Mouse (Mus musculus) limb, embryonic 13.5 days (tissue): ENCODE measurements around the gene Hsdl1. TPM values are rescaled to one million over a fixed set of nuclear protein-coding genes. Genes with fewer than 3 reads are reported as not detected.

Source experiments
- ATAC-seq: fragments of 200-750 bp; cut with Nextera tagmentation; 2 replicates; pipeline ENCODE4 v1.8.0; 2017; ENCODE audit warnings: low read depth, moderate number of reproducible peaks, moderate TSS enrichment; ENCODE audit not compliant: low FRiP score
- H3K27ac ChIP-seq: fragments of 300-500 bp; sonication (generic); 2 replicates; pipeline ENCODE4 v1.5.1; 2015; ENCODE audit warnings: inconsistent platforms, mild to moderate bottlenecking, moderate library complexity
- H3K27me3 ChIP-seq: fragments of 300-500 bp; sonication (generic); 2 replicates; pipeline ENCODE4 v1.6.1; 2015; ENCODE audit warnings: mild to moderate bottlenecking, inconsistent platforms
- H3K36me3 ChIP-seq: fragments of 300-500 bp; sonication (generic); 2 replicates; pipeline ENCODE4 v1.6.1; 2015; ENCODE audit warnings: inconsistent platforms, mild to moderate bottlenecking, moderate library complexity
- H3K4me1 ChIP-seq: fragments of 300-500 bp; sonication (generic); 2 replicates; pipeline ENCODE4 v1.6.1; 2015; ENCODE audit warnings: inconsistent platforms
- H3K4me2 ChIP-seq: fragments of 300-500 bp; sonication (generic); replicated peaks from 2 replicates; pipeline ENCODE4 v1.6.1; 2015; ENCODE audit warnings: inconsistent platforms, mild to moderate bottlenecking, moderate library complexity
- H3K4me3 ChIP-seq: fragments of 300-500 bp; sonication (generic); 2 replicates; pipeline ENCODE4 v1.5.1; 2015; ENCODE audit warnings: moderate library complexity, mild to moderate bottlenecking, inconsistent platforms
- H3K9ac ChIP-seq: fragments of 300-500 bp; sonication (generic); 2 replicates; pipeline ENCODE4 v1.6.1; 2015; ENCODE audit warnings: mild to moderate bottlenecking, inconsistent platforms
- H3K9me3 ChIP-seq: fragments of 300-500 bp; sonication (generic); 2 replicates; pipeline ENCODE4 v1.6.1; 2016; ENCODE audit warnings: inconsistent platforms
- WGBS: fragments of 180-500 bp; shearing (Covaris S2); methylation state at CpG from one replicate; pipeline ENCODE4 v1.1.7; 2015; 5-methylcytosine and 5-hydroxymethylcytosine counted together
- polyA plus RNA-seq: library from polyadenylated mRNA; unstranded; fragments of >200 nt; fragmentation: Nextera tagmentation; extraction: Ambion mirVana; gene quantifications from 2 replicates; pipeline ENCODE4 v1.2.1, GENCODE M21; 2015

The Hsdl1 gene
- polyA plus RNA-seq = 31.0 and 32.3 TPM in 2 replicates

GRCm38 (mm10) chr8:119574437-119575365 lies at the start of gene Hsdl1, which contains the start of gene Dnaaf1:
TSS of gene Hsdl1 (minus strand) at chr8:119575183.
TSS of gene Dnaaf1 (plus strand) at chr8:119575235.
- H3K36me3 ChIP-seq = no peaks in the 10 kb centered on the region
- H3K27ac ChIP-seq = no peak within 1 kb of the TSS
- peak within 1 kb of the TSS; percentile 62 for H3K4me3 ChIP-seq
- no peaks in the 10 kb centered on the region for H3K9me3 ChIP-seq
- H3K4me2 ChIP-seq = peak within 1 kb of the TSS; percentile 97
- H3K27me3 ChIP-seq = peaks cover 57% of the 10 kb centered on the region
- WGBS = under 1% methylated on average over 97 of the region's 97 CpGs
- peak within 1 kb of the TSS; percentile 76 for H3K9ac ChIP-seq
- peak; percentile 87 for ATAC-seq
- peaks cover 8% of the 10 kb centered on the region for H3K4me1 ChIP-seq

GRCm38 (mm10) chr8:119623744-119624143 lies 48.8 kb upstream of the Hsdl1 start:
- 60% methylated on average over 1 of the region's 1 CpGs for WGBS
- no peaks in the 10 kb centered on the region for H3K27me3 ChIP-seq
- ATAC-seq = no peak

GRCm38 (mm10) chr8:119623061-119623460 lies 48.1 kb upstream of the Hsdl1 start:
- peaks cover 6% of the 10 kb centered on the region for H3K4me1 ChIP-seq
- H3K27ac ChIP-seq = no peak overlapping the region
- WGBS = 91% methylated on average over 8 of the region's 8 CpGs
- no peaks in the 10 kb centered on the region for H3K36me3 ChIP-seq
- H3K4me2 ChIP-seq = no peak overlapping the region
- no peak for ATAC-seq
- H3K9me3 ChIP-seq = no peaks in the 10 kb centered on the region
- H3K4me3 ChIP-seq = no peak overlapping the region
- no peaks in the 10 kb centered on the region for H3K27me3 ChIP-seq
- no peak overlapping the region for H3K9ac ChIP-seq

More at GRCm38 (mm10) chr8:119623744-119624143, 48.8 kb upstream of the Hsdl1 start:
- no peaks in the 10 kb centered on the region for H3K36me3 ChIP-seq
- H3K27ac ChIP-seq = no peak overlapping the region
- no peak overlapping the region for H3K4me3 ChIP-seq
- H3K9ac ChIP-seq = no peak overlapping the region
- no peaks in the 10 kb centered on the region for H3K9me3 ChIP-seq
- peaks cover 9% of the 10 kb centered on the region for H3K4me1 ChIP-seq
- no peak overlapping the region for H3K4me2 ChIP-seq

- no peak for ATAC-seq
Measured at GRCm38 (mm10) chr8:119622555-119622954, 47.6 kb upstream of the Hsdl1 start.

GRCm38 (mm10) chr8:119620848-119621465 lies 46.0 kb upstream of the Hsdl1 start:
- ATAC-seq = no peak
- Histone ChIP-seq H3K4me3 (no peak overlapping the region), H3K27me3 (no peaks in the 10 kb centered on the region), H3K4me2 (no peak overlapping the region), H3K9ac (no peak overlapping the region), H3K9me3 (no peaks in the 10 kb centered on the region), H3K4me1 (no peaks in the 10 kb centered on the region), H3K27ac (no peak overlapping the region), H3K36me3 (no peaks in the 10 kb centered on the region)
- 86% methylated on average over 14 of the region's 14 CpGs for WGBS

More at GRCm38 (mm10) chr8:119622555-119622954, 47.6 kb upstream of the Hsdl1 start:
- Histone ChIP-seq H3K4me1 (peaks cover under 1% of the 10 kb centered on the region; the same call in 1 of the 2 replicates), H3K9me3 (no peaks in the 10 kb centered on the region), H3K36me3 (no peaks in the 10 kb centered on the region), H3K27ac (no peak overlapping the region), H3K27me3 (no peaks in the 10 kb centered on the region), H3K9ac (no peak overlapping the region), H3K4me2 (no peak overlapping the region), H3K4me3 (no peak overlapping the region)
- WGBS = 39% methylated on average over 4 of the region's 4 CpGs

- 64% methylated on average over 6 of the region's 6 CpGs for WGBS
- ATAC-seq = no peak
- Histone ChIP-seq H3K36me3 (no peaks in the 10 kb centered on the region), H3K4me2 (no peak overlapping the region), H3K9me3 (no peaks in the 10 kb centered on the region), H3K4me3 (no peak overlapping the region), H3K9ac (no peak overlapping the region), H3K4me1 (no peaks in the 10 kb centered on the region), H3K27me3 (no peaks in the 10 kb centered on the region), H3K27ac (no peak overlapping the region)
Measured at GRCm38 (mm10) chr8:119620116-119620840, 45.3 kb upstream of the Hsdl1 start.

GRCm38 (mm10) chr8:119618887-119619286 lies 43.9 kb upstream of the Hsdl1 start:
- Histone ChIP-seq H3K9me3 (no peaks in the 10 kb centered on the region), H3K9ac (no peak overlapping the region), H3K4me2 (no peak overlapping the region), H3K4me3 (no peak overlapping the region), H3K4me1 (no peaks in the 10 kb centered on the region), H3K27ac (no peak overlapping the region), H3K27me3 (no peaks in the 10 kb centered on the region), H3K36me3 (no peaks in the 10 kb centered on the region)
- 75% methylated on average over 5 of the region's 5 CpGs for WGBS
- ATAC-seq = no peak

GRCm38 (mm10) chr8:119617586-119617985 lies 42.6 kb upstream of the Hsdl1 start:
- H3K4me2 ChIP-seq = no peak overlapping the region
- no peaks in the 10 kb centered on the region for H3K9me3 ChIP-seq
- no peak for ATAC-seq
- H3K27ac ChIP-seq = no peak overlapping the region
- H3K4me1 ChIP-seq = no peaks in the 10 kb centered on the region
- no peaks in the 10 kb centered on the region for H3K27me3 ChIP-seq
- H3K9ac ChIP-seq = no peak overlapping the region
- 88% methylated on average over 5 of the region's 5 CpGs for WGBS
- no peak overlapping the region for H3K4me3 ChIP-seq
- H3K36me3 ChIP-seq = no peaks in the 10 kb centered on the region

- ATAC-seq = no peak
- Histone ChIP-seq H3K9ac (no peak overlapping the region), H3K4me2 (no peak overlapping the region), H3K4me3 (no peak overlapping the region), H3K27ac (no peak overlapping the region), H3K36me3 (no peaks in the 10 kb centered on the region), H3K27me3 (no peaks in the 10 kb centered on the region), H3K9me3 (no peaks in the 10 kb centered on the region), H3K4me1 (no peaks in the 10 kb centered on the region)
- 91% methylated on average over 4 of the region's 4 CpGs for WGBS
Measured at GRCm38 (mm10) chr8:119616811-119617210, 41.8 kb upstream of the Hsdl1 start.

- H3K27ac ChIP-seq = no peak overlapping the region
- no peaks in the 10 kb centered on the region for H3K36me3 ChIP-seq
- H3K9me3 ChIP-seq = no peaks in the 10 kb centered on the region
- no peak overlapping the region for H3K9ac ChIP-seq
- WGBS = 73% methylated on average over 7 of the region's 7 CpGs
- no peaks in the 10 kb centered on the region for H3K27me3 ChIP-seq
- no peak overlapping the region for H3K4me2 ChIP-seq
- H3K4me1 ChIP-seq = no peaks in the 10 kb centered on the region
- ATAC-seq = no peak
- no peak overlapping the region for H3K4me3 ChIP-seq
Measured at GRCm38 (mm10) chr8:119616358-119616757, 41.4 kb upstream of the Hsdl1 start.

GRCm38 (mm10) chr8:119615096-119615495 lies 40.1 kb upstream of the Hsdl1 start:
- H3K4me3 ChIP-seq = no peak overlapping the region
- H3K27ac ChIP-seq = no peak overlapping the region
- no peak for ATAC-seq
- H3K9me3 ChIP-seq = no peaks in the 10 kb centered on the region
- no peaks in the 10 kb centered on the region for H3K4me1 ChIP-seq
- 66% methylated on average over 14 of the region's 14 CpGs for WGBS
- H3K4me2 ChIP-seq = no peak overlapping the region
- H3K36me3 ChIP-seq = no peaks in the 10 kb centered on the region
- H3K27me3 ChIP-seq = no peaks in the 10 kb centered on the region
- no peak overlapping the region for H3K9ac ChIP-seq

- Histone ChIP-seq H3K9ac (no peak within 1 kb of the TSS), H3K4me1 (no peaks in the 10 kb centered on the region), H3K9me3 (0 out of 2 replicates have a peak, but pooled peaks cover 4% of the 10 kb centered on the region), H3K36me3 (no peaks in the 10 kb centered on the region), H3K27ac (no peak within 1 kb of the TSS), H3K4me2 (no peak within 1 kb of the TSS), H3K4me3 (no peak within 1 kb of the TSS), H3K27me3 (no peaks in the 10 kb centered on the region)
- no peak for ATAC-seq
- 82% methylated on average over 26 of the region's 26 CpGs for WGBS
Measured at GRCm38 (mm10) chr8:119612471-119612870, 37.5 kb upstream of the Hsdl1 start, which contains the start of gene Adad2. TSS of gene Adad2 (plus strand) at chr8:119612747.
